In genomic region chr17:65906895-65907401, GRCm38 (mm10) we compare ENCODE assay signal across 8 mouse cellular contexts. TPM values are rescaled to one million over a fixed set of nuclear protein-coding genes. Genes with fewer than 3 reads are reported as not detected.
DNase-seq lines count a peak whose midpoint lies in the region; ATAC-seq and TF ChIP-seq lines count a peak whose summit lies in the region.

No protein-coding gene starts in this region.

- 18% methylated on average over 11 of the region's 11 CpGs for WGBS in lung, adult 2 months
- WGBS in heart, embryonic 12.5 days: 41% methylated on average over 11 of the region's 11 CpGs
- 24% methylated on average over 11 of the region's 11 CpGs for WGBS in liver, embryonic 13.5 days (ENCODE audit: insufficient replicate concordance)
- WGBS in thymus, adult 2 months: 6% methylated on average over 11 of the region's 11 CpGs
- WGBS in cerebellum, adult 2 months: 50% methylated on average over 11 of the region's 11 CpGs

- H3K27ac ChIP-seq in heart, embryonic 12.5 days (ENCODE audit: poor library complexity, severe bottlenecking): peak overlapping the region; percentile 69
- no peak overlapping the region for H3K27ac ChIP-seq in liver, embryonic 13.5 days
- peak overlapping the region; percentile 76; the same call in 1 of the 2 replicates for H3K27ac ChIP-seq in thymus, adult 2 months (ENCODE audit: control insufficient read depth, insufficient read depth, low read length)
- H3K27ac ChIP-seq in cerebellum, adult 2 months (ENCODE audit: insufficient read depth, low read length): no peak overlapping the region

- peak overlapping the region; percentile 49 for H3K4me3 ChIP-seq in lung, adult 2 months (replicated peaks; ENCODE audit: extremely low read depth, low read depth, low read length)
- H3K4me3 ChIP-seq in heart, embryonic 12.5 days: no peak overlapping the region
- peak overlapping the region; percentile 13; the same call in 1 of the 2 replicates for H3K4me3 ChIP-seq in liver, embryonic 13.5 days (replicated peaks)
- peak overlapping the region; percentile 59 for H3K4me3 ChIP-seq in thymus, adult 2 months (ENCODE audit: control insufficient read depth, insufficient read depth, low read length)
- H3K4me3 ChIP-seq in cerebellum, adult 2 months (replicated peaks; ENCODE audit: insufficient read depth, low read depth, low read length): no peak overlapping the region

- peak; percentile 39 for DNase-seq in lung, adult 2 months
- no peak for DNase-seq in lung, postnatal 25 days (ENCODE audit: low spot score)
- DNase-seq in liver, embryonic 13.5 days: no peak
- peak; percentile 54 for DNase-seq in thymus, adult 2 months
- DNase-seq in retina, embryonic 14.5 days (ENCODE audit: low spot score): no peak
- no peak for DNase-seq in frontal cortex, postnatal 36 days (ENCODE audit: low spot score in 2 of 2)
- DNase-seq in cerebellum, adult 2 months: no peak

- H3K4me1 ChIP-seq in lung, adult 2 months (ENCODE audit: control insufficient read depth, insufficient read depth, low read length): peaks cover 3% of the 10 kb centered on the region; the same call in 1 of the 2 replicates
- peaks cover 18% of the 10 kb centered on the region for H3K4me1 ChIP-seq in heart, embryonic 12.5 days (replicated peaks)
- peaks cover 16% of the 10 kb centered on the region for H3K4me1 ChIP-seq in liver, embryonic 13.5 days (replicated peaks)
- peaks cover 3% of the 10 kb centered on the region for H3K4me1 ChIP-seq in thymus, adult 2 months (replicated peaks; ENCODE audit: control insufficient read depth, insufficient read depth, low read length)
- no peaks in the 10 kb centered on the region for H3K4me1 ChIP-seq in cerebellum, adult 2 months (ENCODE audit: control insufficient read depth, insufficient read depth, low read length)

- 0 out of 2 replicates have a peak, but pooled peaks cover 2% of the 10 kb centered on the region for H3K9me3 ChIP-seq in heart, embryonic 12.5 days (replicated peaks)
- no peaks in the 10 kb centered on the region for H3K9me3 ChIP-seq in liver, embryonic 13.5 days (replicated peaks)

- no peak for TF ChIP-seq POLR2A in lung, adult 2 months (IDR thresholded peaks at IDR 0.05; ENCODE audit: borderline replicate concordance, extremely low read depth, low read depth, low read length)
- no peak for TF ChIP-seq POLR2A in thymus, adult 2 months (IDR thresholded peaks at IDR 0.05; ENCODE audit: control insufficient read depth, extremely low read depth, insufficient read depth, low read length, poor library complexity)
- TF ChIP-seq POLR2A in cerebellum, adult 2 months (IDR thresholded peaks at IDR 0.05; ENCODE audit: borderline replicate concordance, insufficient read depth, low read length): no peak

- H3K36me3 ChIP-seq in heart, embryonic 12.5 days: peaks cover 7% of the 10 kb centered on the region
- H3K36me3 ChIP-seq in liver, embryonic 13.5 days: no peaks in the 10 kb centered on the region
- no peaks in the 10 kb centered on the region for H3K36me3 ChIP-seq in thymus, adult 2 months (ENCODE audit: control insufficient read depth, insufficient read depth, low read length)

- no peaks in the 10 kb centered on the region for H3K27me3 ChIP-seq in heart, embryonic 12.5 days (replicated peaks)
- no peaks in the 10 kb centered on the region for H3K27me3 ChIP-seq in liver, embryonic 13.5 days
- no peaks in the 10 kb centered on the region for H3K27me3 ChIP-seq in thymus, adult 2 months (ENCODE audit: control insufficient read depth, insufficient read depth, low read length)
- H3K27me3 ChIP-seq in cerebellum, adult 2 months (ENCODE audit: control insufficient read depth, insufficient read depth, low read length): no peaks in the 10 kb centered on the region

- ATAC-seq in heart, embryonic 12.5 days (ENCODE audit: insufficient number of reproducible peaks, low FRiP score): peak; percentile 78
- peak; percentile 68 for ATAC-seq in liver, embryonic 13.5 days (ENCODE audit: low read depth)

- H3K9ac ChIP-seq in heart, embryonic 12.5 days: 0 out of 2 replicates have a peak overlapping the region, but pooled peaks have one; percentile 22
- no peak overlapping the region for H3K9ac ChIP-seq in liver, embryonic 13.5 days

- TF ChIP-seq CTCF in lung, adult 2 months (IDR thresholded peaks at IDR 0.05; ENCODE audit: insufficient read depth, low read length): no peak
- no peak for TF ChIP-seq CTCF in thymus, adult 2 months (IDR thresholded peaks at IDR 0.05; ENCODE audit: borderline replicate concordance, control insufficient read depth, extremely low read depth, insufficient read depth, low read length, poor library complexity)
- no peak for TF ChIP-seq CTCF in cerebellum, adult 2 months (IDR thresholded peaks at IDR 0.05; ENCODE audit: borderline replicate concordance, insufficient read depth, low read depth, low read length)

- H3K4me2 ChIP-seq in heart, embryonic 12.5 days: peak overlapping the region; percentile 47
- peak overlapping the region; percentile 41 for H3K4me2 ChIP-seq in liver, embryonic 13.5 days

RNA-seq across cellular contexts. Expression of gene Ralbp1, which starts 21.4 kb away (rescaled TPM):
- polyA plus RNA-seq in lung, adult 2 months (2012; rRNA removed): 55.1 and 60.5 TPM in 2 replicates
- polyA plus RNA-seq in heart, embryonic 12.5 days (2016; fragmentation: Nextera tagmentation; extraction: Ambion mirVana): 40.9 and 41.1 TPM in 2 replicates
- 47.2 and 53.3 TPM in 2 replicates for polyA plus RNA-seq in liver, embryonic 13.5 days (2015; fragmentation: Nextera tagmentation; extraction: Ambion mirVana)
- polyA plus RNA-seq in thymus, adult 2 months (2012; rRNA removed): 47.6 and 48.7 TPM in 2 replicates
- polyA plus RNA-seq in cerebellum, adult 2 months (2012; rRNA removed): 44.9 and 48.5 TPM in 2 replicates

RNA-seq across cellular contexts. Expression of gene Twsg1, which starts 44.1 kb away (rescaled TPM):
- polyA plus RNA-seq in lung, adult 2 months (2012; rRNA removed): 85.2 and 92.5 TPM in 2 replicates
- polyA plus RNA-seq in heart, embryonic 12.5 days (2016; fragmentation: Nextera tagmentation; extraction: Ambion mirVana): 109 TPM in 2 replicates
- polyA plus RNA-seq in liver, embryonic 13.5 days (2015; fragmentation: Nextera tagmentation; extraction: Ambion mirVana): 16.2 and 20.3 TPM in 2 replicates
- 33.9 and 35.2 TPM in 2 replicates for polyA plus RNA-seq in thymus, adult 2 months (2012; rRNA removed)
- polyA plus RNA-seq in cerebellum, adult 2 months (2012; rRNA removed): 30.3 and 32.1 TPM in 2 replicates

Comparison
In these comparisons a context has a peak if more than half of its experiments do, and no peak if none do; other contexts are left out.
1. DNase-seq: peak in lung, adult 2 months (single experiment) and thymus, adult 2 months (single experiment); none in lung, postnatal 25 days (single experiment), liver, embryonic 13.5 days (single experiment), retina, embryonic 14.5 days (single experiment), frontal cortex, postnatal 36 days (0 of 2) and cerebellum, adult 2 months (0 of 2).
2. H3K4me3 ChIP-seq: peak in lung, adult 2 months (single experiment), liver, embryonic 13.5 days (single experiment) and thymus, adult 2 months (single experiment); none in heart, embryonic 12.5 days (single experiment) and cerebellum, adult 2 months (single experiment).
3. H3K27ac ChIP-seq: peak in heart, embryonic 12.5 days (single experiment) and thymus, adult 2 months (single experiment); none in liver, embryonic 13.5 days (single experiment) and cerebellum, adult 2 months (single experiment).